Mouse (Mus musculus) natural killer cell, adult 2 months (primary cell): ENCODE measurements around the gene Znrf1.

Experiments
- DNase-seq, 2 experiments: peaks; one replicate each; pipeline ENCODE4 v3.0.0; 2022; ENCODE audit warnings: low spot score in 2 of 2

The Znrf1 gene

DNA sequence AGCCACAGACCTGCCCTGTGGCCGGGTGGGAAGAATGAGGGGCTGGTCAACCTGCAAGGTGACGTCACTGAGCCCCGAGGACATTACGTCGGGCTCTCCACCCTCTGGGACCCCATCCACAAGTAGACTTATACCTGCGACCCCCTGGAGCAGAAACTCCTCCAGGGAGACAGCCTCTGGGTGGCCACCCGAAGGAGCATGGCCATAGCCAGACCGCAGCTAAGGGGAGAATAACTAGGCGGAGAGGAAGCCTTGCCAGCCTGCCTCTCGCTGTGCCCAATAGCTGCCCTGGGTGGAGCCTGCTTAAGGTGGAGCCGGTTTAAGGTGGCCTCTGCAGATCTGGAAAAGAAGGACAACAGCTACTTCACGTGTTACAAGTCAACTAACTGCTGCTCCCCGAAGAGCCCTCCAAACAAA lies 94.2 kb downstream of the Znrf1 start, which contains the start of gene Ldhd:
Gene Ldhd (minus strand): TSS at position 270 of the 417 bp plus-strand sequence.
- no peak for DNase-seq

DNA sequence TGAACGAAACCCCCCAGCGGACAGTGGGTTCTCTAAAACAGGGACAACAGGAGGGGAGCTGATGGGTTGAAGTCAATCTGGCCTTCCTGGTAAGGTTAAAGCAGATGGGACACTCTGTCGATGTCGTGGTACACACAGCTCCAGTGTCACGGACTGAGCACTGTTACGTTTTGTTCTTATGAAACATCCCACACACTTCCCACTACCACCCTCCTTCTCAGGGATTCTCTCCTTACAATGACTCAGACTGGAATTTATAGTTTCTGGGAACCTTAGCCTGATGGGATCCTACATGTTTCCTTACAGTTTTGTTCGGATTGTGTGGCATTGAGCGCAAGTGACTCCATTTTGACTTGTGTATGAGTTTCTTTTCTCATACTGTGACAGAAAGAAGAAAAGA lies 95.7 kb downstream of the Znrf1 start:
- DNase-seq: no peak

DNA sequence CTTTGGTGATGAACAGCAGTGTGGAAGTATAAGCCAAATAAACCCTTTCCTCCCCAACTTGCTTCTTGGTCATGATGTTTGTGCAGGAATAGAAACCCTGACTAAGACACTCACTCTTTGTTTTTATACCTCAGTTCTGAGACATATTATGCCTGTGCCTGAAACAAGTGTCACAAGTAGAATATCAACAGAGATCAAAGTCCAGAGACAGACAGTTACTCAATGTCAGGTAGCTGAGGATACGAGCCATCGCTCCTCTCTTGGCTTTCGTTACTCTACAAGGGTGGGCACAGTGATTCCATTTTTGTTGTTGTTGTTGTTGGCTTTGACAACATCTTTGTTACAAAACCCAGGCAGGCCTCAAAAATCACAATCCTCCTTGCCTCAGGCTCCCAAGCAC lies 97.1 kb downstream of the Znrf1 start:
- no peak for DNase-seq

DNA sequence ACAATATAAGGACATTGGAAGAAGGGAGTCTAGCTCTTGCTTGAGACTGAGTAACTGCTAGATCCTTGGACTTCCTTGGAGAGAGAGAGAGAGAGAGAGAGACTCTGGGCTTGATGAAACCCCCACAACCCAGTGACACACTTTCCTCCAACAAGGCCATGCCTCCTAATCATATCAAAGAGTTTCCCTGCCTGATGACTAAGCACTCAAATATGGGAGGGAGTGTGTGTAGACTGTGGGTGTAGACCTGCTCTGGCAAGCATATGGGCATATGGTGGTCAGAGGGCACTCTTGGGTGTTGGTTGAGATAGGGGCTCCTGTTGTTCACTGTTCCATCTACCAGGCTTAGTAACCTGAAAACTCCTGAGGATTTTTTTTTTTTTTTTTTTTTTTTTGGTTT lies 102.2 kb downstream of the Znrf1 start:
- no peak for DNase-seq

DNA sequence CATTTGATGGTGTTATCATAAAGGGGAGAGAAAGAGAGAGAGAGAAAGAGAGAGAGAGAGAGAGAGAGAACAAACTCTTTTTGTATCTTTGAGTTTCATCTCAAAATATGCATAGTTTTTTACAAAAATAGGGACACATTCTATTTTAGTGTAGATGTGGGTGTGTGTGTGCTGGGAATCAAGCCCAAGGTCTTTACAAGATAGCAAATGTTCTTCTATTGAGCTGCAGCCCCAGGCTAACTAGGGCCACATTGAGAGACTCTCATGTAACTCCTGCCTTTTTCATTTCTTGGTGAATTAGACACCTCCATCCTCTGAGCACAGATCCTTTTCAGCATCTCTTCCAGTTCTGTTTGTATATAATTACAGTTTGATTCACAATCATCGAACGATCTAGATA lies 105.2 kb downstream of the Znrf1 start:
- DNase-seq: no peak

DNA sequence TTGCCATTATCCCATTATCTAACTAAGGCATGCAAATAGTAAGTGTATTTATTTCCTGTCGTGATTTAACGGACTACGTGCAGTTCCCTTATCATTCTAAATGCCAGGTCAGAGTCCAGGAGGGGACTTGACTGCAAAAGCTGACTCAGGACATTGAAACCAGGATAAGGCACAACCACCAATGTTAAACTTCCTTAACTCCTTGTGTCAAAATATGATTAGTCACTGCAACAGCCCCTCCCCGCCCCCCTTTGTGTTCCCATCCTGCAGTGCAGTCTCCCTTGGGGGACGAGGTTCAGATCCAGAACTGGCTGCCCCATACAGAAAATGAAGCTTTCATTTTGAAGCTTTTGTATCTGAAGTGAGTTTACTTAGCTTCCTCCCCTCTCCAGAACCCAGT lies 106.6 kb downstream of the Znrf1 start:
- DNase-seq: no peak

DNA sequence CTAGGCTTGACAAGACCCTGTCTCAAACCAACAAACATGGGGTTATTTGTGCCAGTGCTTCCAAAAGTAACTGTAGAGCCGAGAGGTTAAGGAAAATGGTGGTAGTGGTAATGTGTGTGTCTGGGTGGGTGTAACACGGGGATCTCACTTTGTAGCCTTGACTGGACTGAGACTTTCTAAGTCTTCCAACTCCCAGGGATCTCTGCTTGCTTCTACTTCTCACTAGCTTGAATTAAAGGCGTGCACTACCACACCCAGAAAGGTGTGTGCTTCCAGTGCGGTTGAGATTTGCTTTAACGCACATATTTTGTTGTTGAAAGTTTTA lies 107.0 kb downstream of the Znrf1 start:
- no peak for DNase-seq

DNA sequence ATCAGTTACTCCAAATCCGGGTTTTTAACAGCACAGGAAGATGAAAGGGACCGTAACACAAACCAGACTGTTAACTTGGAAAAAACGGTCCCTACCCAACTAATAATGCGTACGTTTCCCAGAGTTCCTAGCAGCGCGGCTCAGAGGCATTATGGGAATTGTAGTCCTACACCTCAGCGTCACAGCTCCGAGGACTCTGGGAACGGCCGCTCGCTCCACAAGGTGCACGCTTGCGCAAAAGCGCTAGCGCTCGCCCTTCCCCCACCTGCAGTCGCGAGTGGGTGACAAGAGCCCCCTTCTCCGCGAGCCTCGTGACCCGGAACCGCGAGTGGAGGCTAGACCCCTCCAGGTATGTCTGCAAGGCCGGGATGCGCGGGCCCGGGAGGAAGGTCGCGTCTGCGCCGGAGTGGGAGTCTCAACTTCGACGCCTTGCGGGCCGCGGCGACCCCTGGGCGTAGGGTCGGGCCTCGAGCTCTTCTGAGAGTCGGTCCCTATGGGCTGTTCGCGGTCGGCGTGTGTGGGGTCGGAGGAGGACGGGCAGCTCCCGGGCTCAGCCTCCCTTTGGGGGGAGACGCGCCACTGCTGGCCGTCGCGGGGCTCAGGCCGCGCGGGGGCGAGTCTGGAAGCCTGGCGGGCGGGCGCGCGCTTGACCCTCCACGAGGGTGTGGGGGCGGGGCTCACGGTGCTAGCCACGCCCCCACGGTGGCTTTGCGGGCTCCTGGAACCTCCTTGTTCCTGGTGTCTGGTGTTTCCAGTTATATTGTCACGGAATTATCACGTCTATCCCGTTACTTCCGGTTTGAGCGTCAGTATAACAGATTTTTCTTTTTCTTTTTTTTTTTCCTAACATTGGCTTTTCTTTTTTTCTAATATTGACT lies 107.6 kb downstream of the Znrf1 start, which contains the start of gene Zfp1:
Gene Zfp1 (plus strand): TSS at position 138 of the 878 bp plus-strand sequence.
- peak; percentile 74 to 88 for DNase-seq

DNA sequence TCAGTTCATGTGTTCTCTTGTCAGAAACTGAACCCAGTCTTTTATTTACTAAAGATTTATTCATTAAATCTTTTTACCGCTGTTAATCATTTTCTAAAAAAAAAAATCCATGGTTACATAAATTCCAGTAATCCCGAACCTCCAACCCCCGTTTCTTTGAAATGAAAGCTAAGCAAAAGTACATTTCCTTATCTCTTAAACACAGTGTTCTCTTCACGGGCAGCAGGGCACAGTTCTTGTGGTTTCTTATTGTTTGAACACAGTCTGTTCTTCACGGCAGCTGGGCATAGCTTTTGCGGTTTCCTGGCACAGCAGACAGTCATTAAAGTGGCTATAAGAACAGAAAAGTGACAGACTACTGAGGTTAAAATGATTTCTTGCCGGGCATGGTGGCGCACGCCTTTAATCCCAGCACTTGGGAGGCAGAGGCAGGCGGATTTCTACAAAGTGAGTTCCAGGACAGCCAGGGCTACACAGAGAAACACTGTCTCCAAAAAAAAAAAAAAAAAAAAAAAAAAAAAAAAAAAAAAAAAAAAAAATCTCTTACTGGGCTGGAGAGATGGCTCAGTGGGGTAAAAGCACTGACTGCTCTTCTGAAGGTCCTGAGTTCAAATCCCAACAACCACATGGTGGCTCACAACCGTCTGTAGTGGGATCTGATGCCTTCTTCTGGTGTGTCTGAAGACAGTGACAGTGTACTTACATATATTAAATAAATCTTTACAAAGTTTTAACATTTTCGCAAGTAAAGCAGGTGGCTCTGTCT lies 108.6 kb downstream of the Znrf1 start:
- peak; percentile 77 to 83 for DNase-seq

DNA sequence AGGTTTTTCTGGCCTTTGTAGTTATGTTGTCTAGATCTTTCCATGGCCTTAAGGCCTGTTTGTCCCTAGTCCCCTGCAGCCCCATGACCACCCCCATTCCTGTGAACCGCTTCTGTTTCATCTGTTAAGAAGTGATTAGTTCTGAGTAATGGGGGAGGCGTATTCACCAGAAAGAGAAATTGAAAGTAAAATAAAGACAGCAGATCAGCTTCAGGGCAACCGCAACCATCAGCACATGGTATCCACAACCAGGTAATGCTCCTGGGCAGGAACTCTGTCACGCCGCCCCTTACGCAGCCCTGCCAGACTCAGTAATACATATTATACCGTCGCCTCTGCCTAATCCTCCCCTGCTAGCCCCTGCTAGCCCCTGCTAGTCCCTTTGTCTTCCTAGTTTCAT lies 109.8 kb downstream of the Znrf1 start:
- peak in 1 of 2 experiments; percentile 23 for DNase-seq

DNA sequence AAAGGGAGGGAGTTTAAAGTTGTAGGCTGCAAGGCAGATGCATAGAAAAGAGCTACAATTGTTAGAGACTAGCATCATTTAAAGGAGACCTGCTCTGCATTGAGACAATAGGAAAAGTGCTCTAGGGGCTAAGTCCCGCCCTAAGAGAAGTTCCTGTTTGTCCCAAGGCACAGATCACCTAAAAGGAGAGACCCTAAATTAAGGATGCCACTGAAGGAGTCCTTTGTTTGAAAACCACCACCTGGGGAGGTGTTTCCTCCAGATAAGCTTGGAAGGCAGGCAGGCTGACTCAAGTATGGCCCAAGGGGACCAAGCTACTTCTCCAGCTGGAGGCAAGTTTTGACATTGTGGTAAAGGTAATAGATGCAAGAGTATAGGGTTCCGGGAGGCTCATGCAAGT lies 112.9 kb downstream of the Znrf1 start:
- no peak for DNase-seq

DNA sequence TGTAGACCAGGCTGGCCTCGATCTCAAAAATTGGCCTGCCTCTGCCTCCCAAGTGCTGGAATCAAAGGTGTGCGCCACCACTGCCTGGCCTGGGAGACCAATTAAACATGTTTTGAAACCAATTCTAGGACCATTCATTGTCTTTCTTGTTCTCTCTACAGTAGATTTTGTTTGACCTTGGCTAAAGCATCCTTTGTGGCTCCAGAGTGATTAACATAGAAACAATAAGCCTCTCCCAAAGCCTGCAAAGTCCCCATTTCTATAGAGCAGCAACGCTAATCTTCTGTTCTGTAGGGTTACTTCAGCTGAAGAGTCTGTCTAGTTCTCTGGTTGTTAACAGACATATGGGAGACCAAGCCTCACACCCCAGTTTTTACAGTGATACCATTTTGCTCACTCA lies 114.8 kb downstream of the Znrf1 start:
- DNase-seq: no peak

DNA sequence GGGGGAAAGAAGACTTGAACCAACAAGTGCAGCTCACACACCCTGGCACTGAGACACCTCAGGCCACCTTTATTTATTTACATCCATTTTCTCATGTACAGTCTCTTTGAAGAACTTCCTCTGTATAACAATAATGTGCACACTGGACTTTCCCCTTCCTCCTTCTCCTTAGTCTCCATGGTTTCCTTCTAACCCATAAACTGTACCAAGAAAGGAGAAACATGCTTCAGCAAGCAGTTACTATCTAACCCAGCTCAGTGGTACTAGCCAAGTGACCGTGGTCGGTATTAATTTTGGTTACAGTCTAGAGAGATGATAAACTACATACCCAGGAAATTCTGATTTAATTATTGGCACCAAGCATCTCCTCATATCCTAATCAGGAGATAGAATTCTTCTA lies 117.6 kb downstream of the Znrf1 start:
- no peak for DNase-seq

DNA sequence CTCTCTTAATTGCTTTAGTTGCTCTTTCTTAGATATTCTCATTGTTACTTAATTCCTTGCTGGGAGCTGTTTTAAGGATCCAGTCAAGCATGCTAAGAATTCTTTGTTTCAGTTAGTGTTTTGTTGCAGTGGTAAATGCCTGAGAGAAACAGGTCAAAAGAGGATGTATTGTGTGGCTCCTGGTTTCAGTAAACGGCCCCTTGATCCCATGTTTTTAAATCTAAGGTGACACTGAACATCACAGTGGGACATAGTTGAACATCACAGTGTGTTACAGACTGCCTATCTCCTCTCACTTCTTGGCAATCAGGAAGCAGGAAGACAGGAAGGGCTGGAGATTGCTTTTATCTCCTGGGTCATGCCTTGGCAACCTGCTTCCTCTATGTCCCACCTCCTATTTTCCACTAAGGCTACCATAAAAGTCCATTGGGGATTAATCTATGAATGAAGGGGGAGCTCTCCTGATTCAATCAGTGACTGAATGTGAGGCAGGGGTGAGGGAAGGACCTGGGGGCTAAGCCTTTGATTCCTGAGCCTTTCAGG lies 121.5 kb downstream of the Znrf1 start:
- DNase-seq: no peak

DNA sequence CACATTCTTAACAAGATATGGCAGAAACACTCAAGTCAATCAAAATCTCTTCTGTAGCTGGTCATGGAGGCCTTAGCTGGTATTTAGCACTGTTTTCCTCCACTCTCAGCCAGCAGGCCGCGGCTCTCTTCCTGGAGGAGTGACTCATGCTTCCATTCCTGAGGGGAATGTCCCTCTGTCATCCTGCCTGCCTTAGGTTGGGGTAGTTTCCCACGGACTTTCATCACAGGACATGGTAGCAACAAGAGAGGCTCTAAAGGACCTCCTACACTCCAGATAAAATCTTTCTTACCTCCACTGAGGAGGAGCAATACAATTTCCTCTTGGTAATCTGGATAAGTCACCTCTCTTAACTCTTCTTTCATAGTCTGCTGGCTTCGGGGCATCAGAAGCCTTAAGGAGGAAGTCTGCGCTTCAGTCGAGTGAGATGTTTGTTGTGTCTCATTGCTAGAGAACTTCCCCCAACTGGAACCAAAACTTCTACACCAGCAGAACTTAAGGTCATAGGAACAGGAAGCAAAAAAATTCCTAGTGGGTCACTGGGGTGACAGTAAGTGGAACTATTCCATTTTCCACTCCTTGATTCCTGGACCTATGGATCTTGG lies 123.0 kb downstream of the Znrf1 start:
- DNase-seq: no peak

DNA sequence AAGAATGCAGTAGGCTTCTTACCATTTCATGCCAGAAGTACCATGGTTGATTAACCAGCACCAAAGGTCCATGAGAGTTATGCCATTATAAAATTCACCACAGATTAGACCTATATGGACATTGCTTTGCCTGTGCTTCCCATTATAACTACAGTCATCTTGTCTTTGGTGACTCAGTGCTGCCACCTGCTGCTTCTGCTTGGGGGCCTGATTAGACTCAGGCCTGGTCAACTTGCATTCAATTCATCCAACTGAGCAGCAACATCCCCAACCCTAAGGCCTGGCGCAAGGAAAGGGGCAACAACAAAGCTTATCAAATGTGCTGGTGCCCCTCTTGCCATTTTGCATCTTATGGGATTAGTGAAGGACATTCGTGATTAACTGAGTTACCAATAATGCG lies 126.6 kb downstream of the Znrf1 start:
- peak; percentile 33 to 66 for DNase-seq

DNA sequence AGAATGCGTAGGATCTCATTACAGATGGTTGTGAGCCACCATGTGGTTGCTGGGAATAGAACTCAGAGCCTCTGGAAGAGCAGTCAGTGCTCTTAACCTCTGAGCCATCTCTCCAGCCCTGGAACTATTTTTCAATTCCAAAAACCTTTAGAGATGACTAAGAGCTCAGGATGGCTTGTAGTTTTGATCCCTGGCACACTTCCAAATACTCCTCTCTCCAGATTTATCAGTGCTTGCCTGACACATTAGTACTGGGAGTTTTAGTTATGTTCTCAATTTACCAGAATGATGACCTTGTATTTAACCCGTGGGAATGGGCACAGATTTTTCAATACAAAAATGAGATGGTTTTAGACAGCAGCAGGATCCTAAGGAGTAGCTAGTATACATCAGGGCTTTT lies 130.9 kb downstream of the Znrf1 start:
- DNase-seq: no peak
